Mouse (Mus musculus) gastrocnemius, postnatal 36 days (tissue): ENCODE data around the gene Cbfa2t3. TPM values are rescaled to one million over a fixed set of nuclear protein-coding genes. Genes with fewer than 3 reads are reported as not detected.

Source experiments
- DNase-seq, 2 experiments: peaks; one replicate each; pipeline ENCODE4 v3.0.0; 2022
- intact Hi-C: fragments of 180-260 bp; cut with DNase I; formaldehyde crosslinking; loops from one replicate; pipeline ENCODE4 v1.15.1; 2025
- total RNA-seq, 2 experiments: library from RNA; stranded (reverse); gene quantifications; 2 replicates each; pipeline ENCODE4 v1.2.3; 2021

The Cbfa2t3 gene
- total RNA-seq, 2 experiments from 2014 or later = 17.0 to 18.7 TPM

- intact Hi-C loops = no loop called here
- DNase-seq = no peak
These were observed 3.4 kb downstream of the Cbfa2t3 start for GRCm38 (mm10) chr8:122695438-122696042.

DNA sequence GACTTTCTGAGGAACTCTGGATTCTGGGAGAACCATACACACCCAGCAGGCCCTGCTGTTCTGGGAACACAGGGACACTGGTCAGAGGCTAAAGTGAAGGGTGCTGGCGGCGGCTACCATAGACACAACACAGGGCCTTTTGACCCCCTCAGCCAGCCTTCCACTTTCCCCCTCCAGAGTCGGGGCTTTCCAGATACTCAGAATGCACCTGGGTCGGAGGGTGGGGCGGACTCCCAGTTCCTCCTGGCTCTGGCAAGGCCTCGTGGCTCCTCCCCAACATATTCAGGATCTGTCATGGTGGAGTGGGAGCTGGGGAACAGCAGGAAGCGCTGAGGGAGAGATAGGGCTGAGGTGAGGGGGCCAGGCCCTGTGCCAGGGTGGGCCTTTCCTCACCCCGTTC is 6.8 kb downstream of the Cbfa2t3 start:
- DNase-seq = no peak
- intact Hi-C loops = no loop called here

GRCm38 (mm10) chr8:122691018-122691417 is 7.9 kb downstream of the Cbfa2t3 start:
- intact Hi-C loops = no loop called here

GRCm38 (mm10) chr8:122689315-122689714 is 9.6 kb downstream of the Cbfa2t3 start:
- intact Hi-C loops = no loop called here
- DNase-seq = no peak

More at GRCm38 (mm10) chr8:122691018-122691417, 7.9 kb downstream of the Cbfa2t3 start:
- no peak for DNase-seq

GRCm38 (mm10) chr8:122686879-122687278 is 12.0 kb downstream of the Cbfa2t3 start:
- intact Hi-C loops = no loop called here
- DNase-seq = no peak

DNA sequence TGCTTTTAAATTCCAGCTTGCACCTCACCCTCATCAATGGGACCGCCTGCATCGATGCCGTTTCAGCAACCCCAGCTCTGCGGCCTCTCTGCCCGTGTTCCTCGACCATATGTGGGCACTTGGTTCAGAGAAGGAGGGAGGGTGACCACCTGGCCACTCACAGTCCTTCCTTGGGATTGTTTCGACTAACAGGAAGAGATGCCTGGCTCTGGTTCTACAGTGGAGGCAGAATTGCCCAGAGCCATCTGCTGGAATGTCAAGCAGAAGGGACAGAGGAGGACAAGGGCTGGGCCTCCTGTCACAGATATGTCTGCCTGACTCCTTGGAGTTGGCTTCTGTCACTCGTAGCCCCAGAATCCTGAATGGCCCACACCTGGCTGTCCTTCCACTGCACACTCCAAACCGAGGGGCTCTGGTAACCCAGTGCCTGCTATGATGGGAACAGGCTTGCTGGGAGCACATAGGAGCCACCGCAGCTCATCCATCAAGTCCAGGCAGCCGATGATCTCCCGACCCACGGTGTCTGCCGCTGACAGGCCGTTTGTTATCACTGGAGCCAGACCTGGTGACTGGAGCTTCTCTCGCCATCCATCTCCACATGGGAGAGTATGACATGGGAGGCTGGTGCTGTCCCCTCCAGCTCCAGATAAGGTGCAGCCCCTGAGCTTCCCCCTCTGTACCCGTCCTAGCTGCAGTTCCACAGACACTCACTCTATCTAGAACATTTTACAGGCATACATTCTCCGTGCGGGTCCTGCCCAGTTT is 13.6 kb downstream of the Cbfa2t3 start:
- intact Hi-C loops = no loop called here
- no peak for DNase-seq

DNA sequence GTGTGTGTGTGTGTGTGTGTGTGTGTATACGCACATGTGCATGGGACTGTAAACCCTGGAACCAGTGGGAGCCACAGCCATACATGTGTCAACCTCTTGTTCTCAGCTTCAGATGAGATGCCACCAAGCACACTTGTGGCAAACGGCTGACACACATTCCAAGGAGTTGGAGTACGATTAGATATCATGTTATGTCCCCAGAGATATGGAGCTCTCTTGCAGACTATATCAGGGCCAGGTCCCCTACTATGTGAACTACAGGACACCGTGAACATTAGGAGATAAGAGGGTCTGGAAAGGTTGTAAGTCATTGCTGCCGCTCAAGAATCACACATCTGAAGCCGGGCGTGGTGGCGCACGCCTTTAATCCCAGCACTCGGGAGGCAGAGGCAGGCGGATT is 16.1 kb downstream of the Cbfa2t3 start:
- DNase-seq = no peak
- intact Hi-C loops = no loop called here

- intact Hi-C loops = no loop called here
- no peak for DNase-seq
These were observed 18.7 kb downstream of the Cbfa2t3 start for GRCm38 (mm10) chr8:122680171-122680570.

- intact Hi-C loops = loop anchor here (2.0 to 5.0 kb wide), 2 partner anchors 57 to 149 kb away; partner anchors contain the start of gene Pabpn1l
These were observed 19.5 kb downstream of the Cbfa2t3 start for GRCm38 (mm10) chr8:122679325-122679920.

DNA sequence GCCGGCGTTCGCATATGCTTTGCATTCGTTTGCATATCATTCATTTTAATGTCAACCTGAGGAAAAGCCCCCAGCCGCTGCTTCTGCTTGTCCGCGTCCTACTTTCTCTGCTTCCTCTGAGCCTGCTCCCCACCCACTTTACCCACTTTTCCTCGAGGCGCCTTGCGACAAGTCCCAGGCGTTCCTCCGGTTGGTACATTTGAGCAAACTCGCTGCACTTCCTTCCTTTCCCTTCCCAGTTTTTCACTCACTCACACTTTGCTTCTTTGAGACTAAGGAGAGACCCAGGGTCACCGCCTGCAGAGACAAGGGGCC is 20.1 kb downstream of the Cbfa2t3 start:
- intact Hi-C loops = loop anchor here (2.0 to 5.0 kb wide), 2 partner anchors 57 to 150 kb away; partner anchors contain the start of gene Pabpn1l

More at GRCm38 (mm10) chr8:122679325-122679920, 19.5 kb downstream of the Cbfa2t3 start:
- no peak for DNase-seq

DNA sequence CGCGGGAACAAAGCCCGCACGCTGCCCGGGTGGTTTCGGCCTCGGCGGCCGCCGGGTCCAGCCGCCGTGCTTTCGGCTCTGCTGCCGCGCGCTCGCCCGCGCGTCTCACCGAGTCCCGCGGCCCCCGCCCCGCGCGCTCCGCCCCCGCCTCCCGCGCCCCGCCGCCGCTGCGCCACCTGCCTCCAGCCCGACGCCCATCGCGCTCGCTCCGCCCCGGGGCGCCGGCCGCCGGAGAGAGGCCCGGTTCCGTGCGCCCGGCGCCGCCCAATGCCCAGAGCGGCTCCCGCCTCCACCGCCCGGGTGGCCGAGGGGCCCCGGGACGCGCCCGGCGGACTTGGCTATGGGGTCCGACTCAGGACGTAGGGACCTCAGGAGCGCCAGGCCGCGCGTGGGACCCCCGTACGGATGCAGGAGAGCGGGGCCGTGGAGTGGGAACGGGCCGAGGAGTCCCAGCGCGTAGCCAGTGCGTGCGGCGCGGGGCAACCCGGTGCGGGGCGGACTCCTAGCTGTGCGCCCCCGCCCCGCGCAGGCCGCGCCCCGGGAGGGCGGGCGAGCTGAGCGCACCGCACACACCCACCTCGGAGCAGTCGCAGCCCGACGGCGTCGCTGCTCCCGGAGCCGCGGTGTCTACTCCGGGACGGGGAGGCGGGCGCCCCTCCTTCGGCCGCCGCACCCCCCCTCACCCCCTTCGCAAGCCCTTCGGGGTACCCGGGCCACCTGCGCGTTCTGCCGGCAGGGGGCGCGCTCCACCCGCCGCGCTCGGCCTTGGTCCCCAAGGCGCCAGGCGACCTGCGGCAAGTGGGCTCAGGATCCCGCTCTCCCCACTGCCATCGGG is 20.6 kb downstream of the Cbfa2t3 start:
- peak; percentile 65 to 78 for DNase-seq

More for the DNA sequence above, 20.1 kb downstream of the Cbfa2t3 start:
- DNase-seq = no peak

DNA sequence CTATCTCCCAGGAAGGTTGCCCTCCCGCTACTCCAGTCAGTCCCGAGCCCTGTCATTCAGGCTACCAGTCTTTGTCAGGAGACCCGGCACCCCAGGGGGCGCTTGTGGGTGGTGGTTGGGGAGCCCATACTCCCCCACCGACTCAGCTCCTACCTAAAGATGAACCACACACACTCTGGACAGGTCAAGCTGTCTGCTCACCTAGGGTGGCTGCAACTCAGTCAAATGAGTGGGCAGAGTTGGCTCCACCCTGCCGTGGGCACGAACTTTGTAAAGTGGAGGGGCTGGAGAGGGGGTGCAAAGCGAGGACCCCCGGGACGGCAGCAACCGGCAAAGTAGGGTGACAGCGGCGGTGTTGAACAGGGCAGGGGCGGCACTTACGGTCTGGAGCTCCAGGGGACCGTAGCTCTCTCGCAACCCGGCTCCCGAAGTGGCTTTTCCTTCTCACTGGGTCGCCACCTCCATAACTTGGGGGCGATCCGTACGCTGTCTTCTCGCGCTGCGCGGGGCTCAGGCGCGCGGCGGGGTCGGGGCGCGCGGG is 21.4 kb downstream of the Cbfa2t3 start:
- DNase-seq = no peak
- intact Hi-C loops = loop anchor here (2.0 to 5.0 kb wide), 2 partner anchors 55 to 151 kb away; partner anchors contain the start of gene Pabpn1l

More for the DNA sequence above, 20.6 kb downstream of the Cbfa2t3 start:
- intact Hi-C loops = loop anchor here (2.0 to 5.0 kb wide), 2 partner anchors 56 to 151 kb away; partner anchors contain the start of gene Pabpn1l

- intact Hi-C loops = loop anchor here (5.0 kb wide), 1 partner anchor 55 kb away; the partner anchor contains the start of gene Pabpn1l
- peak; percentile 47 to 49 for DNase-seq
These were observed 22.1 kb downstream of the Cbfa2t3 start for GRCm38 (mm10) chr8:122676621-122677480.

GRCm38 (mm10) chr8:122675596-122676420 is 23.1 kb downstream of the Cbfa2t3 start:
- no peak for DNase-seq
- intact Hi-C loops = loop anchor here (5.0 kb wide), 1 partner anchor 54 kb away; the partner anchor contains the start of gene Pabpn1l

DNA sequence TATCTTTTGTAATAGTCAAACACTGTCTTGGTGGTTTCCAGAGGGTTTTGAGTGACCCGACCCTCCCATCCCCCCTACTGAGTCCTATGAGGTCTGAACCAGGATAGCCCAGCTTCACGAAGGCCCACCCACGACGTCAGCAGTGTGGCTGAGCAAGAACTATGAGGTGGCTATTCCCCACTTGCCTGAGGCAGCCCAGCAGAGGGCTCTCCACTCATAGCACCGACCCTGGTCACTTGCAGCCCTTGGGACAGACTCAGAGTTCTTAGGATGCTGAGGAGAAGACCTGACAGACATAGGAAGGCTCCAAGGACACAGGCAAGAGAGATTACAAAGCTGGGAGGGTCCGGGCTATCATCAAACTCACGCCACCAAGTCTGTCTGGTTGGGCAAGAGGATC is 23.9 kb downstream of the Cbfa2t3 start:
- intact Hi-C loops = loop anchor here (5.0 kb wide), 1 partner anchor 53 kb away; the partner anchor contains the start of gene Pabpn1l
- no peak for DNase-seq

- no peak for DNase-seq
- intact Hi-C loops = no loop called here
These were observed 24.9 kb downstream of the Cbfa2t3 start for GRCm38 (mm10) chr8:122673989-122674388.

DNA sequence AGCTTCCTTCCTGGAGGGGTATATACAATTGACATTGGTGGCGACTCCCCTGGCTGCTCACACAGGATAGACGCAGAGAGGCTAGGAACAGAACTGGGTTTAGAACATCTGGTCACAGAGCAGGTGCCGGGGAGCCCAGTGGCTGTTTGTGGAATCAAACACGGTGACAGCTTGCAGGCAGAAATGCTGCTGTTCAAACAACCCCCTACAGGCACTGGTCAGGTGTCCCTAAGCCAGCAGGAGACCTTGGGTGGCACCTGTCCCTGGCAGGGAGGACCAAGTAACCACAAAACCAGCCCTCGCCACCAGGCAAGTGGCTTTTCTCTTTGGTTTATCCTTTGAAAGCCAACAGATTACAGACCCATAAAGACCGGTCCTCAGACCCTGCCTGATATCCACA is 27.0 kb downstream of the Cbfa2t3 start:
- intact Hi-C loops = no loop called here
- no peak for DNase-seq

DNA sequence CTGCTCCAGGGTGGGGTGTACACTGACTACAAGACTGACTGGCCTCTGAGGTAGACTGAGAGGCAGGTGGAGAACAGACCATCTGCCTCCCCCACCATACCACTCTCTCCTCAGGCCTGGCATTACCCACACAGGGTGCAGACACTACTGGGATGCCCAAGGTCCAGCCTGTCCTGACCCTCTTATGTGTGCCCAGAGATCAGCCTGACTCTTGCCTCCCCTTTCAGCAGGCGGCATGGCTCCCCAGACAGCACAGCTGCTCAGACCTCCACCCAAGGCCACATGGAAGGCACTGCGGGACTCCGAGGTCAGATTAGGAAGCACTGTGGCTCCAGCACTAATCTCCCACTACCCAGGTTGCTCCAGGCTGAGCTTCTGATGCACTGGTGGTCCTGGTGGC is 28.2 kb downstream of the Cbfa2t3 start:
- intact Hi-C loops = no loop called here
- DNase-seq = no peak
